Mouse (Mus musculus): ENCODE results near the gene Ncam1.

DNA sequence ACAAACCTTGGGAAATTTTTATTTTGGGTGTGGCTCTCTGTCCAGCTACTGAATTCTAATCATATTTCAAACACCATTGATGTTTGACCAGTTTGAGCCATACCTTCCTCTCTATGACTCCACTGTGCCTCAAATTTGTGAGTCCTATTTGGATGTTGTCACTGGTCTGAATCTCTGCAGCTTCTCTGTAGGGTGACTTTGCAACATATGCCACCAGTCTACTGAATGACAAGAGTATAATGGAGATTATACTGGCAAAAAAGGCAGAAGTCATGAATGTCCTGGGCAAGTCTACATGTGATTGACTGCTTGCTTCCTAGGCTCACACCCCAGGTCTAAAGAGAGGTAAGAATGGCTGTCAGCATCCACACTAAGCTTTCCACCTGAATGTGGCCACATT, 186.3 kb downstream of the Ncam1 start:
- TF ChIP-seq CTCF (IDR thresholded peaks at IDR 0.05; ENCODE audit: insufficient read depth, low read depth, low read length), result no peak
- TF ChIP-seq POLR2A (IDR thresholded peaks at IDR 0.05; ENCODE audit: insufficient read depth, low read depth, low read length), result no peak

Data from olfactory bulb, adult 2 months (tissue).